Mouse (Mus musculus) embryonic facial prominence, embryonic 14.5 days (tissue): ENCODE data around the gene Unc45b. TPM values are rescaled to one million over a fixed set of nuclear protein-coding genes. Genes with fewer than 3 reads are reported as not detected.
A peak's percentile ranks its signal among the peaks of the same experiment; 100 is the strongest.

Source experiments
- ATAC-seq: fragments of 200-750 bp; cut with Nextera tagmentation; 2 replicates; pipeline ENCODE4 v1.8.0; 2017; ENCODE audit warnings: low read depth, moderate number of reproducible peaks, moderate TSS enrichment
- DNase-seq: peaks from one replicate; pipeline ENCODE4 v3.0.0-alpha.2; 2015; ENCODE audit warnings: low spot score
- H3K27ac ChIP-seq: fragments of 300-500 bp; sonication (generic); replicated peaks from 2 replicates; pipeline ENCODE4 v1.5.1; 2014; ENCODE audit warnings: low read depth, mild to moderate bottlenecking, low read length, moderate library complexity
- H3K27me3 ChIP-seq: fragments of 300-500 bp; sonication (generic); replicated peaks from 2 replicates; pipeline ENCODE4 v1.6.1; 2014; ENCODE audit warnings: low read length; ENCODE audit not compliant: control insufficient read depth, insufficient read depth
- H3K36me3 ChIP-seq: fragments of 300-500 bp; sonication (generic); 2 replicates; pipeline ENCODE4 v1.6.1; 2014; ENCODE audit warnings: low read length, mixed read lengths; ENCODE audit not compliant: control insufficient read depth, insufficient read depth
- H3K4me1 ChIP-seq: fragments of 300-500 bp; sonication (generic); 2 replicates; pipeline ENCODE4 v1.6.1; 2014; ENCODE audit warnings: antibody characterized with exemption, low read length; ENCODE audit not compliant: control insufficient read depth, insufficient read depth
- H3K4me2 ChIP-seq: fragments of 300-500 bp; sonication (generic); 2 replicates; pipeline ENCODE4 v1.6.1; 2014; ENCODE audit warnings: low read depth, mild to moderate bottlenecking, low read length, moderate library complexity, mixed read lengths
- H3K4me3 ChIP-seq: fragments of 300-500 bp; sonication (generic); 2 replicates; pipeline ENCODE4 v1.5.1; 2014; ENCODE audit warnings: low read depth, mild to moderate bottlenecking, low read length
- H3K9ac ChIP-seq: fragments of 300-500 bp; sonication (generic); 2 replicates; pipeline ENCODE4 v1.6.1; 2014; ENCODE audit warnings: low read depth, mild to moderate bottlenecking, low read length, moderate library complexity, mixed read lengths
- H3K9me3 ChIP-seq: fragments of 300-500 bp; sonication (generic); 2 replicates; pipeline ENCODE4 v1.6.1; 2016; ENCODE audit warnings: low read length; ENCODE audit not compliant: control insufficient read depth
- WGBS: fragments of 180-500 bp; shearing (Covaris S2); extraction: QIAGEN DNeasy Blood & Tissue Kit; methylation state at CpG from one replicate; pipeline ENCODE4 v1.1.7; 2014; 5-methylcytosine and 5-hydroxymethylcytosine counted together
- polyA plus RNA-seq: library from polyadenylated mRNA; unstranded; fragments of >200 nt; fragmentation: Nextera tagmentation; extraction: Ambion mirVana; gene quantifications from 2 replicates; pipeline ENCODE4 v1.2.1, GENCODE M21; 2014

The Unc45b gene
- polyA plus RNA-seq, 1 experiment from 2014 or later = 44.5 TPM

- no peak for DNase-seq
- peak overlapping the region; percentile 81; the same call in 1 of the 2 replicates for H3K9ac ChIP-seq
Measured at GRCm38 (mm10) chr11:82888491-82888946, 21.8 kb upstream of the Unc45b start.

GRCm38 (mm10) chr11:82889524-82890341, 20.6 kb upstream of the Unc45b start:
- peak; percentile 36 for DNase-seq
- ATAC-seq = peak; percentile 72
- peak overlapping the region; percentile 81 for H3K9ac ChIP-seq
- no peaks in the 10 kb centered on the region for H3K9me3 ChIP-seq
- 5% methylated on average over 29 of the region's 31 CpGs for WGBS
- no peaks in the 10 kb centered on the region for H3K27me3 ChIP-seq
- 0 out of 2 replicates have a peak, but pooled peaks cover 16% of the 10 kb centered on the region for H3K4me1 ChIP-seq
- H3K4me3 ChIP-seq = peak overlapping the region; percentile 66
- H3K36me3 ChIP-seq = no peaks in the 10 kb centered on the region
- peak overlapping the region; percentile 90 for H3K4me2 ChIP-seq
- peak overlapping the region; percentile 52; the same call in 1 of the 2 replicates for H3K27ac ChIP-seq

More at GRCm38 (mm10) chr11:82888491-82888946, 21.8 kb upstream of the Unc45b start:
- Histone ChIP-seq H3K27ac (no peak overlapping the region), H3K4me2 (0 out of 2 replicates have a peak overlapping the region, but pooled peaks have one; percentile 7), H3K4me1 (0 out of 2 replicates have a peak, but pooled peaks cover 16% of the 10 kb centered on the region), H3K9me3 (no peaks in the 10 kb centered on the region), H3K36me3 (no peaks in the 10 kb centered on the region), H3K27me3 (no peaks in the 10 kb centered on the region), H3K4me3 (no peak overlapping the region)
- 60% methylated on average over 10 of the region's 10 CpGs for WGBS
- ATAC-seq = no peak

- no peaks in the 10 kb centered on the region for H3K36me3 ChIP-seq
- H3K4me2 ChIP-seq = peak within 1 kb of the TSS; percentile 90
- 0% methylated on average over 25 of the region's 26 CpGs for WGBS
- H3K27me3 ChIP-seq = no peaks in the 10 kb centered on the region
- DNase-seq (peak; percentile 96), ATAC-seq (peak; percentile 91)
- peak within 1 kb of the TSS; percentile 52; the same call in 1 of the 2 replicates for H3K27ac ChIP-seq
- H3K9me3 ChIP-seq = no peaks in the 10 kb centered on the region
- H3K9ac ChIP-seq = peak within 1 kb of the TSS; percentile 81
- 0 out of 2 replicates have a peak, but pooled peaks cover 16% of the 10 kb centered on the region for H3K4me1 ChIP-seq
- H3K4me3 ChIP-seq = peak within 1 kb of the TSS; percentile 66
Measured at GRCm38 (mm10) chr11:82890342-82890762, 20.0 kb upstream of the Unc45b start, which contains the start of gene Rad51d. Rad51d (minus strand) TSS chr11:82890614.

GRCm38 (mm10) chr11:82891936-82892335, 18.4 kb upstream of the Unc45b start, which contains the start of gene Fndc8:
Fndc8 (plus strand) TSS chr11:82892124.
- 60% methylated on average over 7 of the region's 7 CpGs for WGBS
- DNase-seq = no peak
- Histone ChIP-seq H3K4me1 (0 out of 2 replicates have a peak, but pooled peaks cover 16% of the 10 kb centered on the region), H3K27ac (no peak within 1 kb of the TSS), H3K4me3 (no peak within 1 kb of the TSS), H3K36me3 (no peaks in the 10 kb centered on the region), H3K9ac (no peak within 1 kb of the TSS; the same call in 1 of the 2 replicates), H3K4me2 (no peak within 1 kb of the TSS), H3K27me3 (no peaks in the 10 kb centered on the region), H3K9me3 (no peaks in the 10 kb centered on the region)
- no peak for ATAC-seq

- H3K4me3 ChIP-seq = no peak overlapping the region
- ATAC-seq (no peak), DNase-seq (no peak)
- 81% methylated on average over 10 of the region's 10 CpGs for WGBS
- no peak overlapping the region for H3K4me2 ChIP-seq
- H3K27me3 ChIP-seq = no peaks in the 10 kb centered on the region
- no peaks in the 10 kb centered on the region for H3K4me1 ChIP-seq
- no peak overlapping the region for H3K27ac ChIP-seq
- H3K9ac ChIP-seq = no peak overlapping the region
- peaks cover 33% of the 10 kb centered on the region for H3K36me3 ChIP-seq
- H3K9me3 ChIP-seq = no peaks in the 10 kb centered on the region
Measured at GRCm38 (mm10) chr11:82897478-82897877, 12.9 kb upstream of the Unc45b start.

GRCm38 (mm10) chr11:82899720-82900119, 10.6 kb upstream of the Unc45b start:
- no peak overlapping the region for H3K4me3 ChIP-seq
- no peaks in the 10 kb centered on the region for H3K27me3 ChIP-seq
- WGBS = 91% methylated on average over 5 of the region's 5 CpGs
- H3K4me2 ChIP-seq = no peak overlapping the region
- H3K27ac ChIP-seq = no peak overlapping the region
- H3K4me1 ChIP-seq = no peaks in the 10 kb centered on the region
- no peak for ATAC-seq
- no peak overlapping the region for H3K9ac ChIP-seq
- DNase-seq = no peak
- peaks cover 56% of the 10 kb centered on the region for H3K36me3 ChIP-seq
- H3K9me3 ChIP-seq = no peaks in the 10 kb centered on the region

- no peak overlapping the region for H3K9ac ChIP-seq
- H3K4me2 ChIP-seq = no peak overlapping the region
- H3K36me3 ChIP-seq = peaks cover 76% of the 10 kb centered on the region
- DNase-seq = peak; percentile 11
- H3K4me1 ChIP-seq = no peaks in the 10 kb centered on the region
- H3K4me3 ChIP-seq = no peak overlapping the region
- WGBS = 89% methylated on average over 20 of the region's 20 CpGs
- H3K27me3 ChIP-seq = no peaks in the 10 kb centered on the region
- no peaks in the 10 kb centered on the region for H3K9me3 ChIP-seq
- no peak for ATAC-seq
- no peak overlapping the region for H3K27ac ChIP-seq
Measured at GRCm38 (mm10) chr11:82901606-82902310, 8.6 kb upstream of the Unc45b start.

DNA sequence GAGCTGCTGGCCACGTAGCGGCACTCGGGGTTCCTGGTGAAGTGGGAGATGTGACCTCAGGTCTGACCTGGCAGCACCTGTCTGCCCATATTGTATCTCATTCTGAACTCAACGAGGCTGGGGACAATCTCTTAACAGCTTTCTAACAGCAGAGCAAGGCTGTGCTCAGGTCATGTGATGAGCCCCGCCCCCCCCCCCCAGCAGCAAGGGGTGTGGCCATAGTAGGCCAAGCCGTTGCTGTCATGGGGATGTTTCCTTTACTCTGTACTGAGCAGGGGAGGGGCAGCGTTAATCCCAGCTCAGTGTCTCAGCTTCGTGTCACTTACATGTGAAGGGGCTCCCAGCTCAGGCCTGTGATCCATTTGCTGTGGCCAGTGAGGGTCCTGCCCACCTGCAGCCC, 5.4 kb upstream of the Unc45b start:
- Histone ChIP-seq H3K36me3 (peaks cover 69% of the 10 kb centered on the region), H3K27me3 (no peaks in the 10 kb centered on the region), H3K9me3 (no peaks in the 10 kb centered on the region), H3K9ac (no peak overlapping the region), H3K4me1 (0 out of 2 replicates have a peak, but pooled peaks cover 5% of the 10 kb centered on the region), H3K4me3 (no peak overlapping the region), H3K4me2 (no peak overlapping the region), H3K27ac (no peak overlapping the region)
- WGBS = 54% methylated on average over 8 of the region's 8 CpGs
- ATAC-seq (no peak), DNase-seq (no peak)
